Mouse (Mus musculus) kidney, postnatal 0 days (tissue): ENCODE measurements at regions not wholly inside any gene's neighbourhood (a gene's known extent, or its start where the extent isn't known, plus 50 kb on each side); places are given as distances from the start of the nearest gene placed in this dataset.

ENCODE experiments used
- ATAC-seq: fragments of 200-750 bp; cut with Nextera tagmentation; replicated peaks from 2 replicates; pipeline ENCODE4 v1.8.0; 2017; ENCODE audit warnings: low read depth, moderate number of reproducible peaks, moderate TSS enrichment, moderate library complexity; ENCODE audit not compliant: low FRiP score
- DNase-seq: peaks from one replicate; pipeline ENCODE4 v3.0.0-alpha.2; 2016; ENCODE audit warnings: low spot score
- H3K27ac ChIP-seq: fragments of 300-500 bp; sonication (generic); 2 replicates; pipeline ENCODE4 v1.5.1; 2014; ENCODE audit warnings: mild to moderate bottlenecking
- H3K27me3 ChIP-seq: fragments of 300-500 bp; sonication (generic); 2 replicates; pipeline ENCODE4 v1.6.1; 2014; ENCODE audit warnings: low read length, mixed read lengths; ENCODE audit not compliant: insufficient read depth
- H3K36me3 ChIP-seq: fragments of 300-500 bp; sonication (generic); 2 replicates; pipeline ENCODE4 v1.6.1; 2014; ENCODE audit warnings: low read length, mixed read lengths; ENCODE audit not compliant: insufficient read depth
- H3K4me1 ChIP-seq: fragments of 300-500 bp; sonication (generic); replicated peaks from 2 replicates; pipeline ENCODE4 v1.6.1; 2014; ENCODE audit warnings: antibody characterized with exemption, low read length, mixed read lengths; ENCODE audit not compliant: insufficient read depth
- H3K4me2 ChIP-seq: fragments of 300-500 bp; sonication (generic); 2 replicates; pipeline ENCODE4 v1.6.1; 2014; ENCODE audit warnings: mild to moderate bottlenecking, low read length, moderate library complexity, mixed read lengths
- H3K4me3 ChIP-seq: fragments of 300-500 bp; sonication (generic); replicated peaks from 2 replicates; pipeline ENCODE4 v1.5.1; 2014; ENCODE audit warnings: low read depth, low read length
- H3K9ac ChIP-seq: fragments of 300-500 bp; sonication (generic); 2 replicates; pipeline ENCODE4 v1.6.1; 2014; ENCODE audit warnings: low read depth, low read length
- H3K9me3 ChIP-seq: fragments of 300-500 bp; sonication (generic); replicated peaks from 2 replicates; pipeline ENCODE4 v1.6.1; 2016; ENCODE audit warnings: low read length, inconsistent platforms, mixed read lengths
- CTCF ChIP-seq: IDR thresholded peaks from 2 replicates; pipeline ENCODE4 v1.5.1; 2016; ENCODE audit warnings: antibody characterized with exemption, low read depth, mild to moderate bottlenecking, moderate library complexity
- WGBS: fragments of 180-500 bp; shearing (Covaris S2); extraction: QIAGEN DNeasy Blood & Tissue Kit; methylation state at CpG from one replicate; pipeline ENCODE4 v1.1.7; 2014; 5-methylcytosine and 5-hydroxymethylcytosine counted together

DNA sequence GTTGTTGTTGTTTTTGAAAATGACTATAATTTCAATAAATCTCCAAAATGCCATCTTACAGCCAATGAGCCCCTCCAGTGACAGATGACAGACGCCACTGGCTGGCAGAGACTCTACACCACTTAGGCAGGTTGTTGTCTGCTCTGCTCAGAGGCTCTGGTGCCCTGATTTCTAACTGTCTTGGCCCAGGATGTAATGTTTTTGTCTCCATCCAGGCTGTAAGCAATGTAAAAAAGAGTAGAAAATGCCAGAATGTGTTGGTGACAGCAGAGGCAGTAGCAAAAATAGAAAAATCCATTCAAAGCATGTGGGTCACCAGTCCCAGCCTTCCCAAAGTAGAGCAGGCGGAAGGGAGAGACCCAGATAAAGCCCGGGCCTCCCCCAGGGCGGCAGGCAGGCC, 285.5 kb downstream of the Irs2 start:
- TF ChIP-seq CTCF = no peak
- H3K9me3 ChIP-seq = no peaks in the 10 kb centered on the region
- no peak overlapping the region for H3K27ac ChIP-seq
- H3K4me2 ChIP-seq = no peak overlapping the region
- DNase-seq (no peak), ATAC-seq (no peak)
- H3K4me3 ChIP-seq = no peak overlapping the region
- no peak overlapping the region for H3K9ac ChIP-seq
- peaks cover 4% of the 10 kb centered on the region; the same call in 1 of the 2 replicates for H3K4me1 ChIP-seq
- no peaks in the 10 kb centered on the region for H3K27me3 ChIP-seq
- H3K36me3 ChIP-seq = no peaks in the 10 kb centered on the region
- 90% methylated on average over 4 of the region's 4 CpGs for WGBS

DNA sequence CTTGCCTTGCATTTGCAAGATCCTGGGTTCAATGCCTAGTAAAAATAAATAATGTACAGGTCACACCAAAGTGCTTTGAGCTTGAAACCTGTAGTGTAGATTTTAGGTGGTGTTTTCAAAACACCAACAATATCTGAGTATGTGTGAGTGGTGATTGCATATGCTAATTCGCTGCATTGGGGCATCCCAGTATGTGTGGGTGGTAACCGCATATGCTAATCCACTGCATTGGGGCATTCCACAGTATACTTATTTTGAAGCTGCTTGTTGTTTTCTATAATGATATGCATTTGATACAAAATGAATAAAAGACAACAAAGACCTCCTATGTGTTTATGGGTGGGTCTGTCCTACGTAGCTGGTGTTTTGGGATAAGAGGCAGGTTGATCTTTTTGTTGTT, 285.9 kb downstream of the Irs2 start:
- no peaks in the 10 kb centered on the region for H3K36me3 ChIP-seq
- no peak for TF ChIP-seq CTCF
- H3K9me3 ChIP-seq = no peaks in the 10 kb centered on the region
- no peak overlapping the region for H3K27ac ChIP-seq
- no peak overlapping the region for H3K4me3 ChIP-seq
- 95% methylated on average over 3 of the region's 3 CpGs for whole genome bisulfite sequencing
- H3K9ac ChIP-seq = no peak overlapping the region
- peaks cover 7% of the 10 kb centered on the region for H3K4me1 ChIP-seq
- ATAC-seq (no peak), DNase-seq (no peak)
- no peak overlapping the region for H3K4me2 ChIP-seq
- no peaks in the 10 kb centered on the region for H3K27me3 ChIP-seq

DNA sequence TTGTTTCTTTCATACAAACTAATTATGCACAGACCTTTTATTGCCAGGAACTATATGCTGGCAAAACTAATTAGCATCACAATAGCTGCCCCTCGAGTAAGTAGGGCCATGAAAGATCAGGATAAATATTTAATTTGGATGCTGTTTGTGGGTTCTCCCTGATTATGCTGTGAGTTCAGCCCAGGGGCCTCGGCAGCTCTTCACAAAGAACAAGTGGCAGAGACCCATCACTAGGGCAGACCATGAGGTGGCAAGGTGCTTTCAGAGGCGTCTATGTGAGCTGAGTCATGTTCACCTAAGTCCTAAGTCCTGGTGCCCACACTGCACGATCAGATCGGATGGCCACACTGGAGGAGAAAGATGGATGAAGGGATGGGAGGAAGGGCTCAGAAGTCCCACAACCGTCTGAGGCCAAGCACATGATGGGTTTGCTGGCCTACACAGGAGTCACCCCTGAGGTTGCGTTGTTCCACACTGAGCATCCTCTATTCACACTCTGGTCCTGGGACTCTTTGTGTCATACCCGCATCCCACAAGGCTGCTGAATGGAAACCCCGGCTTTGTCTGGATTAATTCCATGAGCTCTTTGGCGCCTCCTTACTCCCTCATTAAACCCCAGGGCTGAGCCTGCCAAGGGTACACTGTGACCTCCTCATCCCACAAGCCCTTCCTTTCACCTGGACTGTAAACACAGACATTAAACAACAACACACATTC, 287.0 kb downstream of the Irs2 start:
- Histone ChIP-seq H3K4me1 (peaks cover 15% of the 10 kb centered on the region), H3K27ac (no peak overlapping the region), H3K9ac (no peak overlapping the region), H3K27me3 (no peaks in the 10 kb centered on the region), H3K4me3 (no peak overlapping the region), H3K9me3 (no peaks in the 10 kb centered on the region), H3K4me2 (no peak overlapping the region), H3K36me3 (no peaks in the 10 kb centered on the region)
- TF ChIP-seq CTCF = no peak
- ATAC-seq (no peak), DNase-seq (no peak)
- WGBS = 69% methylated on average over 10 of the region's 10 CpGs

DNA sequence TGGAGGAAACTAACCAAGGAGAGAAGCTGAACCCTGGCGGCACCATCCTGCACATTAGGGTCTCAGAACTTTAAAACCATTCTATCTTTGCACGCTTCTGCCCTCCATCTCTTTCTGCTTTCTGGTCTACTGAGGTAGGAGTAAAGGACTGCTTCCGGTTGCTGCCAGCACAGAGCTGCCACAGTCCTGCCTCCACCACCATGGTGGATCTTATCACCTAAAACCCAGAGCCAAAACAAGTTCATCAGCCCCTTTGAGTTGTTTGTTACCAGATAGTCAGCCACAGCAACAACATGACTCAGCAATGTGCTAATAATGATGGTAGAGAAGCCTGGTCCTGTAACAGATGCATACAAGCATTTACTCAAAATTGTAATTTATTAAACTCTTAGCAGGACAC, 287.9 kb downstream of the Irs2 start:
- Histone ChIP-seq H3K9ac (no peak overlapping the region), H3K36me3 (no peaks in the 10 kb centered on the region), H3K27me3 (no peaks in the 10 kb centered on the region), H3K4me1 (peaks cover 17% of the 10 kb centered on the region), H3K4me3 (no peak overlapping the region), H3K27ac (no peak overlapping the region), H3K9me3 (no peaks in the 10 kb centered on the region), H3K4me2 (no peak overlapping the region)
- DNase-seq (no peak), ATAC-seq (no peak)
- no peak for TF ChIP-seq CTCF
- whole genome bisulfite sequencing = 87% methylated on average over 3 of the region's 3 CpGs

DNA sequence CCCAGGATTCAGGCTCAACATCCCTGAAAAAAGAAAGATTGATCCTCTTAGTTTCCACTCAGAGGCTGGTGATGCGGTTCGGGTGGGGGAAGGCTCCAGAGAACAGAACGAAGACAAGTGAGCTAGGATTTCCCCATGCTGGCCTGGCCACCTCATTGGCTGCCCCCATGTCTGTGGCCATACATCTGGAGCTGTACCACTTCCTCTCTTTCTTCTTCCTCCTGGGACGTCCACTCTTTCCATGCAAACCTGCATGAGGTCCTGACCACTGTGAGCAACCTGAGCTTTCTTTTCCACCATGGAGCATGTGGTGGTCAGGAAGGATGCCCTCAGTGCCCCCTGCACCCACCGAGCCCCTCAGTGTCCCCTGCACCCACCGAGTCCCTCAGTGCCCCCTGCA, 288.8 kb downstream of the Irs2 start:
- no peak overlapping the region for H3K4me3 ChIP-seq
- no peaks in the 10 kb centered on the region for H3K36me3 ChIP-seq
- DNase-seq = no peak
- no peak overlapping the region for H3K27ac ChIP-seq
- H3K9ac ChIP-seq = no peak overlapping the region
- WGBS = 90% methylated on average over 6 of the region's 6 CpGs
- ATAC-seq = no peak
- no peaks in the 10 kb centered on the region for H3K9me3 ChIP-seq
- no peak for TF ChIP-seq CTCF
- H3K27me3 ChIP-seq = no peaks in the 10 kb centered on the region
- H3K4me2 ChIP-seq = no peak overlapping the region
- peaks cover 17% of the 10 kb centered on the region for H3K4me1 ChIP-seq

DNA sequence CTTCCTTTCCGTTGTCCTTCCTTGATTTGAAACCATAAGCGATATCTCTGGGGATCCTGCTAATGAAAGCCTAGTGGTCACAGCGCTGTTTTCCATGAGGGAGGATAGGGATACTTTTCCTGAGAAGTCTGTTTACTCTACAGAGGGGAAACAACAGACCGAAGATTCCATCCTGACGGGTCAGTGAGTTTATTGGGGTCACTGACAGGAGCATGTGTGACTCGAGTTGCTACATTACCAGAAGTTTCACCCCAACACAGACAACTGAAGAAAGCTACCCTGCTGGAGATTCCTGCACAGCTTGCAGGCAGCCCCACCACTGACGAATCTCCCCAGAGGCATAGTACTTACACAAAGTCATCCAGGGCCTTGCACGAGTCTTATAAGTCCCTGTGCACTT, 291.0 kb downstream of the Irs2 start:
- no peaks in the 10 kb centered on the region for H3K36me3 ChIP-seq
- H3K27ac ChIP-seq = no peak overlapping the region
- H3K4me1 ChIP-seq = peaks cover 17% of the 10 kb centered on the region
- no peaks in the 10 kb centered on the region for H3K9me3 ChIP-seq
- 26% methylated on average over 8 of the region's 8 CpGs for WGBS
- no peak for TF ChIP-seq CTCF
- ATAC-seq (0 out of 2 replicates have a peak, but pooled peaks have one; percentile 29), DNase-seq (peak; percentile 46)
- no peaks in the 10 kb centered on the region for H3K27me3 ChIP-seq
- no peak overlapping the region for H3K9ac ChIP-seq
- H3K4me2 ChIP-seq = peak overlapping the region; percentile 15; the same call in 1 of the 2 replicates
- no peak overlapping the region for H3K4me3 ChIP-seq

DNA sequence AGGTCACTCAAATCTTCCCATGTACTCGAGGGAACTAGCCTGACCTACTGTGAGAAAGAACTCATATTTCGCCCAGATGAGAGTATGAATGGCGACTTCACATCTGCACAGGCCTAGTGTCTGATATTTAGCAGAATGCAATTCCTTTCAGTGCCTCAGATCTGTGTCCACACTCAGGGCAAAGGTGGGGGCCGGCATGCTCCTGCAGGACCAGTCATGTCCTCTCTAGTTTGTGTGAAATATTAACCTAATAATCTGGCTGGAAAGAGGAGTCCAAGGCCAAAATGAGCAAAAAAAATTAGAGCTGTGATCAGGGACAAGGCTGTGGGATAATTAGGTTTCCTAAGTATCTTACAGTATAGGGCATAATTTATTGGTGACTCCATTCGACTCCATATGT, 292.1 kb downstream of the Irs2 start:
- H3K27ac ChIP-seq = no peak overlapping the region
- H3K4me3 ChIP-seq = no peak overlapping the region
- H3K9me3 ChIP-seq = no peaks in the 10 kb centered on the region
- no peak overlapping the region for H3K9ac ChIP-seq
- H3K4me1 ChIP-seq = peaks cover 17% of the 10 kb centered on the region
- no peak overlapping the region for H3K4me2 ChIP-seq
- ATAC-seq (no peak; the same call in 1 of the 2 replicates), DNase-seq (no peak)
- no peak for TF ChIP-seq CTCF
- WGBS = 56% methylated on average over 5 of the region's 5 CpGs
- no peaks in the 10 kb centered on the region for H3K27me3 ChIP-seq
- H3K36me3 ChIP-seq = no peaks in the 10 kb centered on the region
